Mouse (Mus musculus): ENCODE measurements around the gene Mt2.

Mt2 gene

GRCm38 (mm10) chr8:94172809-94173732 is 607 bp downstream of the Mt2 start:
- no peak for DNase-seq (ENCODE audit: low spot score)

GRCm38 (mm10) chr8:94173848-94174403 is 1.5 kb downstream of the Mt2 start:
- DNase-seq (ENCODE audit: low spot score): no peak

- DNase-seq (ENCODE audit: low spot score): no peak
Measured at GRCm38 (mm10) chr8:94174619-94175213, 2.3 kb downstream of the Mt2 start.

GRCm38 (mm10) chr8:94177716-94178390 is 5.4 kb downstream of the Mt2 start:
- DNase-seq (ENCODE audit: low spot score): no peak

GRCm38 (mm10) chr8:94178857-94179712 is 6.6 kb downstream of the Mt2 start, which contains the start of gene Mt1:
TSS of gene Mt1 (plus strand) at chr8:94179082.
- DNase-seq (ENCODE audit: low spot score): peak; percentile 88

- DNase-seq (ENCODE audit: low spot score): no peak
Measured at GRCm38 (mm10) chr8:94179713-94180560, 7.5 kb downstream of the Mt2 start.

- no peak for DNase-seq (ENCODE audit: low spot score)
Measured at GRCm38 (mm10) chr8:94180561-94180908, 8.1 kb downstream of the Mt2 start.

GRCm38 (mm10) chr8:94182055-94182929 is 9.8 kb downstream of the Mt2 start:
- no peak for DNase-seq (ENCODE audit: low spot score)

GRCm38 (mm10) chr8:94183117-94183516 is 10.7 kb downstream of the Mt2 start:
- peak; percentile 79 for DNase-seq (ENCODE audit: low spot score)

- no peak for DNase-seq (ENCODE audit: low spot score)
Measured at GRCm38 (mm10) chr8:94184357-94184843, 11.9 kb downstream of the Mt2 start.

GRCm38 (mm10) chr8:94185791-94186190 is 13.3 kb downstream of the Mt2 start:
- no peak for DNase-seq (ENCODE audit: low spot score)

GRCm38 (mm10) chr8:94186542-94186941 is 14.1 kb downstream of the Mt2 start:
- peak; percentile 88 for DNase-seq (ENCODE audit: low spot score)

GRCm38 (mm10) chr8:94187290-94188002 is 15.0 kb downstream of the Mt2 start:
- DNase-seq (ENCODE audit: low spot score): no peak

- peak; percentile 62 for DNase-seq (ENCODE audit: low spot score)
Measured at GRCm38 (mm10) chr8:94189275-94190031, 17.0 kb downstream of the Mt2 start.

- DNase-seq (ENCODE audit: low spot score): peak; percentile 85
Measured at GRCm38 (mm10) chr8:94191101-94191691, 18.7 kb downstream of the Mt2 start.

GRCm38 (mm10) chr8:94192926-94193325 is 20.5 kb downstream of the Mt2 start:
- no peak for DNase-seq (ENCODE audit: low spot score)

- no peak for DNase-seq (ENCODE audit: low spot score)
Measured at GRCm38 (mm10) chr8:94194591-94195223, 22.2 kb downstream of the Mt2 start.

Data from lung, postnatal 25 days (tissue).